Mouse (Mus musculus) splenic B cell, adult 2 months (primary cell): Measurements from ENCODE around the gene Idh3a.

Experiments
- DNase-seq: peaks from one replicate; pipeline ENCODE4 v3.0.0-alpha.2; 2011; ENCODE audit warnings: low read depth, low spot score
- H3K27me3 ChIP-seq: 2 replicates; pipeline ENCODE4 v1.6.1; 2012; ENCODE audit warnings: mild to moderate bottlenecking, low read length, moderate library complexity, mixed read lengths; ENCODE audit not compliant: control insufficient read depth, poor library complexity, insufficient read depth, severe bottlenecking
- H3K36me3 ChIP-seq: 2 replicates; pipeline ENCODE4 v1.6.1; 2012; ENCODE audit warnings: mild to moderate bottlenecking, low read length, moderate library complexity, mixed read lengths; ENCODE audit not compliant: control insufficient read depth, poor library complexity, insufficient read depth, severe bottlenecking

Gene Idh3a

GRCm38 (mm10) chr9:54649360-54649759 lies 63.2 kb downstream of the Idh3a start:
- Histone ChIP-seq H3K36me3 (no peaks in the 10 kb centered on the region), H3K27me3 (no peaks in the 10 kb centered on the region)
- DNase-seq: no peak

GRCm38 (mm10) chr9:54652778-54653177 lies 66.6 kb downstream of the Idh3a start:
- no peak for DNase-seq
- no peaks in the 10 kb centered on the region for H3K36me3 ChIP-seq
- H3K27me3 ChIP-seq: no peaks in the 10 kb centered on the region
